Mouse (Mus musculus) adrenal gland, postnatal 36 days (tissue): ENCODE results near the gene Pmm1. TPM values are rescaled to one million over a fixed set of nuclear protein-coding genes. Genes with fewer than 3 reads are reported as not detected.

Source experiments
- DNase-seq, 2 experiments: peaks; one replicate each; pipeline ENCODE4 v3.0.0; 2021; ENCODE audit warnings: mixed read lengths in 1 of 2
- total RNA-seq, 2 experiments: library from RNA; stranded (reverse); gene quantifications; 2 replicates each; pipeline ENCODE4 v1.2.3; 2021

Pmm1 gene
- total RNA-seq, 2 experiments from 2014 or later: 51.1 to 90.8 TPM

- no peak for DNase-seq
These were observed 3.1 kb downstream of the Pmm1 start for GRCm38 (mm10) chr15:81957598-81957997.

DNA sequence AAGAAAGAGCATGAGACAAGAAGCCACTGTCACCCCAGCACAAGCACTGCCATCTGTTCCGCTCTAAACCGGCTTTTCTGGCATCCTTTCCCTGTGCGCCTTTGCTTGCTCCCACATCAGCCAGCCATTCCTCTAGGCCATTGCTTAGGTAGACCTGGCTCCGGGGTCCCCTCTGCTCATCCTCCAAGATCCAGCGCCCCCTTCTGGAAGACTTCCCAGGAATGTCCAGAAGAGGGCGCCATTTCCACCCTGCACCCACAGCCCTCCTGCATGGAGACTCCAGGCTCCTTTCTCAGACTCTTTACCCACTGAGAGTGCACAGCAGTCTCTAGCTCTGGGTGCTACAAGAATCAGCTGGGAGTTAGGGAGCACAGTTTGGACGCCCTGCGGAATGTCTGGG is 4.3 kb downstream of the Pmm1 start:
- DNase-seq: peak; percentile 54 to 56

DNA sequence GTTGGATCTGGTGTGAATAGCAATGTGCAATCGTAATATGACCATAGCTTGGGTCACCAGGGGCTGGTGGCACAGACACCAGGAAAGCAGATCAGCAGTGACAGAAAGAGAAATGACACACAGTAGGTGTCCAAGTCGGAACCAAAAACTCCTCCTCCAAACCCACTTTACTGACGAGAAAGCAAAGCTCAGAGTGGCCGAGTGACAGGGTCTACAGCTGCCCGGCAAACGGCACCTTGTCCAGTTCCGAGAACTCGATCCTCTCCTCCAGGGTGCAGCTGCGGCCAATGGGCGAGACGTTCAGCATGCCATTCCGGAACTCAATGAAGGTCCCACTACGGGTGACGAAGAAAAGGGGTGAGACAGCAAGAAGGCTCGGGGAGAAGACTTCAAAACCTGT is 5.3 kb downstream of the Pmm1 start:
- no peak for DNase-seq

- DNase-seq: no peak
These were observed 6.0 kb downstream of the Pmm1 start for GRCm38 (mm10) chr15:81954716-81955115.

DNA sequence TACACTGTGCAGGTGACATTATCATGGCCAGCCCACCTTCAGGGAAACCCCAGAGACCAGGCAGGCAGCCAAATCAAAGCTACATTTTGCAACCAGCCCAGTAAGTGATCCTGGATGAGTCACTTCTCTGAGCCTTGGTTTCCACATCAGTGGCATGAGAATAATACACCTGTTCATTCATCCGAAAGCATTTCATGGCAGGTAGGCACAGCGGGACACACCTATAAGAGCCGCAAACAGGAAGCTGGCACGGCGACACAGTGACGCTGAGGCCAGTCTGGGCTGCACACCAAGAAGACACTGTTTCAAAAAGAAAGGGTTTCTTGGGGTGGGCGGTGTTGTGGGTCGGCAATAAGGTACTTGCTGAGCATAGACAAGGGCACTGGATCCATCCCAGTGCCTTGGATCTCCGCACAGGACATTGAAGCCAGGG is 6.6 kb downstream of the Pmm1 start:
- DNase-seq: no peak

- no peak for DNase-seq
These were observed 8.4 kb downstream of the Pmm1 start for GRCm38 (mm10) chr15:81952310-81952709.

- no peak for DNase-seq
These were observed 9.6 kb downstream of the Pmm1 start for GRCm38 (mm10) chr15:81951159-81951558.

GRCm38 (mm10) chr15:81950716-81951115 is 10.0 kb downstream of the Pmm1 start:
- DNase-seq: no peak

DNA sequence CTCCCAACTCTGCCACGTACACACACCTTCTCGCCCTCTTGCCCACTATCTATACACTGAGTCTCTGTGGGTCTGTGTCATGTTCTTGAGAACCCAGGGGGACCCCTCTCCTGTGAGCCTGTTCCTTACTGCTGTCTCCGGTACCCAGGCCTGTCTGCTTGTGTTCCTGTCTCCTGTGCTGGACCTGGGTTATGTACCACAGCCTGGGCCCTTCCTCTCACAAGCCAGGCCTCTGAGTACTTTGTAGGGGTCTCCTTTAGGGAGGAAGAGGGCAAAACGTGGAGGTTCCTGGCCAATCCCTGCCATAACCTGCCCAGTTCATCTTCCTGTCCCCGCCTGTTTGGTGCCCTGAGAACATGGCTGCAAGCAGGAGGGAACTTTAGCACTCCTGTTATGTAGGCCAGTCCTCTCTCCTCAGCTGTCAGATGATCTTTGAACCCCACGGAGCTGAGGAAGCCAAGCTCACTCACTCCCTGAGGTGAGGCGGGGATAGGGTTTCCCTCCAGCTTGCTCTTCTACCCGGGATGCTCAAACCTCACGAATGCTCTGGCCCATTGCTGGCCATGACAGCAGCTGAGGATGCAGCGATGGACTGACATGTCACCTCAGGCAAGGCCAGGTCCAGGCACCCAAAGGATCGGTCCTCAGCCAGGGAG is 11.1 kb downstream of the Pmm1 start:
- DNase-seq: no peak

- DNase-seq: no peak
These were observed 11.7 kb downstream of the Pmm1 start for GRCm38 (mm10) chr15:81949076-81949475.

DNA sequence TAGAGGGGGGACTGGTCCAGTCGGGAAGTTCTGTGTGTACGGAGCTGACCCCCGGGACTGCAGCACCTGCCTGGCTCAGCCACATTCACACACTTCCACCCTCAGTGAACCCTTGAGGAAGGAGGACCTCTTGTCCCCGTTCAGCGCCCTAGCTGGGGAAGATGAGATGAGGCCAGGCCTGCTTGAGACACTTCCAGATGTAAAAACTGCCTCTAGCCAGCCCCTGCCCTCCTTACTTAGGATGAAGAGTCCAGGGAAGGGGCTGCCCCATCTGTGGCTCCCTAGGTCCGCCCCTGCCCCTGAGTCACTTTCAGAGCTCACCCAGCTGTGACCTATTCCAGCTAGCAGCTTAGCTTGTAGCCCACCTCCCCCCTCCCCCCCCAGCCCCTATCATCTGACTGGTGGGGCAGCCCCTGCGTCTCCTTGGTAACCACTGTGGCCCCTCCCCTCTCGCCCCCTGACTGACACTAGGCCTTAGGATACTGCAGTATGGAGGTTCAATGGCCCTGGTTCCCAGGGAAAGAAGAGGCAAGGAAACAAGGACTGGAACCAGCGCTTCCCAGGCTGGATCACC is 17.5 kb downstream of the Pmm1 start:
- no peak for DNase-seq

- no peak for DNase-seq
These were observed 19.7 kb downstream of the Pmm1 start for GRCm38 (mm10) chr15:81941010-81941409.

GRCm38 (mm10) chr15:81940219-81940618 is 20.5 kb downstream of the Pmm1 start:
- DNase-seq: no peak

DNA sequence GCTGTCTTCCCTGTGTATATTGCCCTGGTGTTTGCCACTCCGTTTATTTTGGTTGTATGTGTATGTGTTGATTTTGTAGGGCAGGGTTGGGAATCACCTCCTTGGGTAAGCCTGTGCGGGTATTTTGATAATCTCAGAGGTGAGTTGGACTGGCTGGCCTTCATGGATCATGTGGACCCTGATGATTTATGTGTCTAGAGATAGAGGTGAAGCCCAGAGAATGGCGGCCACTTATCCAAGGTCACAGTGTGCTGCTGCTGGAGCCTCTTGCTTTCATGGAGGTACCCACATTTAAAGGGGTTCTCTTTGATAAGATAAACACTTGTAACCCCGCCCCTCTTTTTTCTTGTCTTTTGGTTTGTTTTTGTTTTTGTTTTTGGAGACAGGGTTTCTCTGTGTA is 21.0 kb downstream of the Pmm1 start:
- peak in 1 of 2 experiments; percentile 47 for DNase-seq

DNA sequence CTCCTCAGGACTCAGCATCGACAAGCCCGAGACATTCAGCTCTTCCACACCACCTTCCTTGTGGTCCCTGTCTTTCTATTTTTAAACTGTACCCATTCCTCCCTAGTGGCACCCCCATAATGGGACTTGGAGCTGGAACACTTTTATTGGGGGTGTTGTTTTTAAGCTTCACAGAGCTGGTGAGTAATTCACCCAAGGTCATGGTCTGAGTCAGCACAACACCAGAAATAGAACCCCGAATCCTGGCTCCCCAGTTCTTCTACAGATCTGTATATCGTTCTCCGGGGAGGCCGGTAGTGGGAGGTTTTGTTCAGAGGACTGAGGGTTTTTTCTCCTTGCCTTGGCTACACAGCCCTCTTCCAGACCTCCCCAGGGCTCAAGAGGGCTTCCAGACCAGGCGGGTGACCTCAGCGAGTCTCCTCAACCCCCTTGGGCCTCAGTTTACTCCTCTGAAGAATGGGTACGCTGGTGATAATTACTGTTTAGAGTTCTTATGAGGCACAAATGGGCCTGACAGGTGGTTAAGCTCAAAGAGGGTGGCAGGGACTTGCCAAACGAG is 21.5 kb downstream of the Pmm1 start:
- peak; percentile 55 to 69 for DNase-seq

GRCm38 (mm10) chr15:81938246-81938645 is 22.5 kb downstream of the Pmm1 start:
- DNase-seq: peak; percentile 64 to 75

GRCm38 (mm10) chr15:81937098-81937972 is 23.4 kb downstream of the Pmm1 start:
- DNase-seq: peak; percentile 58 to 78

DNA sequence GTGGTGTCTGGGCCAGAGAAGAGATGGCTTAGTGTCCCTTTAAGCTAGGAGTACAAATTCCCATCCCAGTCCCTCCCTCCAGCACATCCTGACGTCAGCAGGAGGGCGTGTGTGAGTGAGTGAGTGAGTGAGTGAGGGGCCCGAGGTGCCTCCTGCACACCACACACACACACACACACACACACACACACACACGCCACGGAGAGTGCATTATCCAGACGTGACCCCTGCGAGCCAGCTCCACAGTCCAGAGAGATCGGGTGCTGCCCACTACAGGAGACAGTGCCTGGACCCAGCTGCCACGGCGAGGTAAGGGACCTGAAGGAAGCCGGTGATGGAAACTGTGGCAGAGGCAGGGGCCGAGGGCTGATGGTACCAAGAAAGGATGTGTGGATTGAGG is 24.1 kb downstream of the Pmm1 start, which contains the start of gene Csdc2:
Csdc2 (plus strand) TSS at position 81 of the 400 bp plus-strand sequence.
- peak; percentile 70 to 76 for DNase-seq

DNA sequence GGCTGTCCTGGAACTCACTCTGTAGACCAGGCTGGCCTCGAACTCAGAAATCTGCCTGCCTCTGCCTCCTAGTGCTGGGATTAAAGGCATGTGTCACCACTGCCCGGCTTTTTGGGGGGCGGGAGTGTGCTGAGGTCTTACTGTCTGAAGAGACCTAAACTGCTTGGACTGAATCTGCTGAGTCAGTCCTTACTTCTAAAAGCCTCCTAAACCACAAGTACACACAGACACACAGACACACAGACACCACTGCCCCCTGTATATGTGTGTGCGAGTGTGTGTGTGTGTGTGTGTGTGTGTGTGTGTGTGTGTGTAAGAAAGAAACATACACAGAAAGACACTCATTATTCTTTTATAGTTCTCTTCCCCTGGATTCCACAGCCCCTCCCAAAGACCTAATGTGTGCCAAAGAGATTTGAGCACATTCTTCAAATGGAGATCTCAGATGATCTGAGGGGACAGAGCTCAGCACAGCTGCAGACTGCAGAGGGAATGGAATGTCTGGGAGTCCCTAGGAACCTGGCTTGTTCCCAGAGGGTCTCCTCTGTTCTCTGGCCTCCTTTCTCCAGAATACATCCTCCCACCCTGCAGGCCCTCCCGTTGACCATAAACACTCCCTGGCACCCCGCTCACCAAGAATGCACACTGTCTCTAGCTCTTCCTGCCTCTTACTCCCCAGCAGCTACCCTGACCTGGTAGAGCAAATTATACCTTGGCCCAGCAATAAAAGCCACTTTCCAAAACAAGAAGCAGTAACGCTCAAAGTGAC is 24.7 kb downstream of the Pmm1 start:
- no peak for DNase-seq

DNA sequence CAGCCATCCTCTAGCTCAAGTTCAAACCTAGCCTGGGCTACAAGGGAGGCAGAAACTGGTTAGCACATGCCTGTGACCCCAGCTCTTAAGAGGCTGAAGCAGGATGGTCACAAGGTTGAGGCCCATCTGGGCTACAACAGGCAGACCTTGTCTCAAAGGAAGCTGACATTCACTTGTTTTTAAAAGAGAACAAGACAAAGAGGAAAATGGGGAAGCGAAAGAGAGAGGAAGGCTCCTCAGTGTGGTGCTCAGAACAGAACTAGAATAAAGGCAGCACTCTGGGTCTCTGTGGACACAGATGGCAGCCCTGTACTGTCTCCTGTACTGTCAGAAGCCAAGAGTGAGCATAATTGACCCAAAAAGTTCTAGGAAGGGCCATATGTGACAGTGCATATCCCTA is 26.7 kb downstream of the Pmm1 start:
- no peak for DNase-seq

DNA sequence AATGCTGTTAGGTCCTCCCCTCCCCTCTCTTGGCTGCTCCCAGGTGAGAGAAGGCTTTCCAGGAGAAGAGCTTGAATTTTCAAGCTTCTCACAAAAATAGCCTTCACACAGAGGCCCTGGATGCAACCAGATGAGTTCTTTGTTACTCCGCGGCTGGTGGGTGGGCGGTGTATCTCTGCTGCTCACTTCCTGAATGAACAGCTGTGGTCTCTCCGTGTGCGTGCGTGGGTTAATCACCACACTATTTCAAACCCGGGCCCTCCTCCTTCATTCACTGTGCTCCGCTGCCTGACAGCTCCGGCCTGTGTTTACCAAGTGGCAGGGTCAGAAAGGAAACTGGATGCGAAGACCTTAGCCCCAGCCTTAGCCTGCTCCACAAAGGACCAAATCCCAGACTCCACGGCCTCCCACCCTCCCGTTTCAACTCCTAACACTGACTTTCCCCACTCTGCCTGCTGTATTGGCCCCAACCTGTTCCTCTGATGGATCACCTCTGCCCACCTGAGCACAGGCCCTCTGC is 27.7 kb downstream of the Pmm1 start:
- no peak for DNase-seq

GRCm38 (mm10) chr15:81928277-81928676 is 32.5 kb downstream of the Pmm1 start:
- DNase-seq: peak; percentile 67 to 70
